Mouse (Mus musculus) c-Kit-positive CD71-positive TER-119-negative erythroid progenitor cells, embryonic 14.5 days (primary cell): ENCODE measurements around the gene Vmn1r148.
"Not testable (repeated sequence)": the region's sequence is repeated elsewhere in the genome, so short reads cannot be mapped to it uniquely, and the experiment has no call there.

Experiments
- DNase-seq: peaks from one replicate; pipeline ENCODE4 v3.0.0-alpha.2; 2013; ENCODE audit warnings: low read depth

Gene Vmn1r148

GRCm38 (mm10) chr7:22413283-22413682 lies at the start of gene Vmn1r148:
Gene Vmn1r148 (plus strand): TSS chr7:22413583.
- DNase-seq, result not testable (repeated sequence)

GRCm38 (mm10) chr7:22370939-22371338 lies 42.4 kb upstream of the Vmn1r148 start, which contains the start of gene Gm8660:
Gene Gm8660 (minus strand): TSS chr7:22371039.
- DNase-seq, result not testable (repeated sequence)

GRCm38 (mm10) chr7:22438129-22438528 lies 24.7 kb downstream of the Vmn1r148 start, which contains the start of gene Vmn1r149:
Gene Vmn1r149 (minus strand): TSS chr7:22438229.
- DNase-seq, result not testable (repeated sequence)

GRCm38 (mm10) chr7:22463975-22464374 lies 50.6 kb downstream of the Vmn1r148 start, which contains the start of gene Gm10665:
Gene Gm10665 (minus strand): TSS chr7:22464075.
- DNase-seq, result not testable (repeated sequence)
